Mouse (Mus musculus): ENCODE measurements around the gene Mrps14.

The Mrps14 gene

DNA sequence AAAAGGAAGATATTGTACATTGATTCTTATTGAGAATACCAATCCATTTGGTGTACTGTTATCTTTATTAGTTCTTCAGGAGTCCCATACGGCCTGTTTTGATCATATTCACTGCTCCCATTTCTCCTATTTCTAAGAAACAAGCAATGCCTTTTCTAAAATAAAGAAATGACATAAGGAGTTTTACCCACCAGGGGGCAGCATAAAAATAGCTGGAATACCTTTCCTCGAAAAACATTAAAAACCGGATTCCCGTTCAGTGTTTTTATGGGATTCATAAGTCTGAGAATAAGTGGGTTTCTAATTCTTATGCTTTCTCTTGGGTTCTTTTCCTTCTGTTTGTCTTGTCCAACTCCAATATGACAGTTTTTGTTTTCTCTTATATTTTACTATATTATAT lies 36.0 kb downstream of the Mrps14 start:
- DNase-seq, result peak; percentile 34

DNA sequence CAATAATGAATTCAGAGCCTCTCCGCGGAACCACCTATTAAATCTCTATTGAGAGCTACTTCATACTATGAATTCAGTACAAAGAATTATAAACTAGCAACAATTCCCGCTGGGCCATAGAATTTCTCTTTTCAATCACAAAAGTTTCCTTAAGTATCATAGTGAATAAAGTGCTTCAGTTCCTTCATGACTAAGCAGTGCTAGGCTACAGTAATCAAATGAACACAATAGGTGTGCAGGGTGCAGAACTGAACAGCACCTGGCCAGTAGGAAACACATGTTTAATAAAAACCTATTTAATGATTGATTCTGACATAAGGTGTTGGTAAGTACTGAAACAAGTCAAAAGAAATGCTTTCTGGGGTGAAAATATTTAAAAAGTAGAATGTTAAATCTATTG lies 37.1 kb downstream of the Mrps14 start:
- DNase-seq, result no peak

DNA sequence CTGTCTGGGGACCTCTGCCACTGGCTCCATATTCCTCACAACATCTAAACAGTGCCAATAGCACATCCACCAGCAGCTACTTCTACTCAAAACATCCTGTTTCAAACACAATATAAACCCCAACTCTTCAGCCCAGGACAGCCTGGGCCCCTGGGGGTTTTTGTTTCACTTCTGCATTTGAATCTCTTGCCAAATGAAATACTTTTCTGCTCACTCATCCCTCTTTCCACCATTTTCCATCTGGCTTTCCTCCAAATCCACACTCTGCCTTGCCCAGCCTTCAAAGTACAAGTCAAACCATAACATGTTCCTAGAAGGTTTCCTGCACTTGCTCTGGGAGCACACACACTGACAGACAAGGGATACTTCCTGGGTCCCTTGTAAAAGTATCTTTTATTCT lies 38.9 kb downstream of the Mrps14 start:
- no peak for DNase-seq

DNA sequence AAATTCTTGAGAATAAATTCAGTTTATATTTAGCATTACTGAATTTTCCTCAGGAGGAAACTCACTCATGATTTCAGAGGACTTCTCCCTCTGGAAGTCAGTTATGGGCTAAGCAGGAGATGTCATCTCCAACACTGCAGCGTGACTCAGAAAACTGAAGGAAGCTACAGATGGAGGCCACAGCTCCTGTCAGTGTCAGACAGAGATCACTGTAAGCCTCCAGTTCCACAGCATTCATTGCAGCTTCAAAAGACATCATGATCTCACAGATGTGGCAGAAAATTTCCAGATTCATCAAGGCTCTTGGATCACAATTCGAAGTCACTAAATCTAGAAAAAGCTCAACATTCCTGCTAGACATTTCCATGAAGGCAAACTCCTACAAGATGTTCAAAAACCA lies 43.0 kb downstream of the Mrps14 start:
- no peak for DNase-seq

DNA sequence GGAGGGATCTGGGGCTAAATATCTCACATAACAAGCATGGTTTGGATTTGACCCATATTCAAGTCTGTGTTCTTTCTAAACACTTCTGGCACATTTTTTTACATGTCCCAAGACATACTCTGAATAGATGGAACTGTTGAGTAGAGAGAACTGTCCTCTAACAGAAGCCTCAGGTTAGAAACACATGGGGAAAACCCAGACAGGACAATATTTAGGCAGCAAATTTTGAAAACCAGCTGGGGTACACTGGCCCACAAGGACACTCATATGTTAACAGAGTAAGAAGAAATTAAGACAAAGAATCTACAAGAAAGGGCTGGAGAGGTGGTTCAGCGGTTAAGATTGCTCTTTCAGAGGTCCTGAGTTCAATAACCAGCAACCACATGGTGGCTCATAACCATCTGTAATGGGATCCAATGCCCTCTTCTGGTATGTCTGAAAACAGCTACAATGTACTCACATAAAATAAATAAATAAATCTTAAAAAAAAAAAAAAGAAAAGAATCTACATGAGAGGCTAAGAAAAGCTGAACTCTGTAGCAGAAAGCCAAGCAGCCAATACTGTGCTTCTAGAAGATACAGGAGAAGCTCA lies 43.9 kb downstream of the Mrps14 start:
- DNase-seq, result no peak

DNA sequence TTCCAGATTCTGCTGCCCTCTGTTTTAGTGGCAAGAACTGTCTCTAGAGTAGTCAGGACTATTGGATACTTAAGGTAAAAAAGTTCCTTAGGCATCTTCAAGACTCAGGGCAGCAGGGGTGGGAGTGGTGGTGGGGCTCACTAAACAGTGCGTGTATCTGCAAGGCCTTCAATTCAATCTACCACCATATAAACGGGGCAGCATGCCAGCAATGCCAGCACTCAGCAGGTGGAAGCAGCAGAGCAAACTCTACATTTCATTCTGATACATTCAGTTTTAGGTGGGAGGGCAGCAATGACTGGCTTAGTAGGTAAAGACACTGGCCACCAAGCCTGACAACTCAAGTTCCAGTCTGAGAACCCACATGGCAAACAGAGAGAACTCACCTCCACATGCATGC lies 45.1 kb downstream of the Mrps14 start:
- no peak for DNase-seq

DNA sequence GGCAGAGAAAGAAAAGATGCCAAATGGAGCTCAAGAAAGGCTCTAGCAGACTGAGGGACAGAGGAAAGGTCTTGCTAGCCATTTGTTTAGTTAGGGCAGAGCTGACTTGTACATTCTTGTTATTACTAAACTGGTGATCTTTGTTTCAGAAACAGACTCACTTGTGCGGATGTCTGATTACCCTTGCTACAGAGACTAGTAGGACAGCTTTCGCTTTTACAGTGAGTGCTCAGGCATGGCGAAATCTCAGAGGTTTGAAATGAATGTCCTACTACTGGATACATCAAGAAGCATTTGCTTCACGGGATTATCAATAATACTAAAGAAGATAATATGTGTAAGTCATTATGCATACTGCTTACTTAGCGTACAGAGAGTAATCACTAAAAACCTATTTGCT lies 49.7 kb downstream of the Mrps14 start:
- no peak for DNase-seq

DNA sequence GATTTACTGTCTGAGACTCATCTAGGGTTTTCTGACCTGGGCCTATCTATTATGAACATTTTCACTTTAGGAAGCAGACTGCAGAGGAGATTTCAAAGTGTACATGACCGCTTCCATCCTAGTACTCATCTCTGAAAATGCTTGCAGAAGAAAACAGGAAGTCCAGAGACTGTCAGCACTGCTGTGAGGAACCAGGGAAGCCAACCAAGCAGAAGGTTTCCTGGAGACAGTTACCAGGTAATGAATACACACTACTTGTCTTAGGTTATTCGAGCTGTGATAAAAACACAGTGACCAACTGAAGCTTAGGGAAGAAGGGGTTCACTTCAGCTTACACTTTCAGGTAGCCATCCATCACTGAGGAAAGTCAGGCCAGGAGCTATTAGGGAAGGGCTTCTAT lies 50.9 kb downstream of the Mrps14 start:
- DNase-seq, result no peak

DNA sequence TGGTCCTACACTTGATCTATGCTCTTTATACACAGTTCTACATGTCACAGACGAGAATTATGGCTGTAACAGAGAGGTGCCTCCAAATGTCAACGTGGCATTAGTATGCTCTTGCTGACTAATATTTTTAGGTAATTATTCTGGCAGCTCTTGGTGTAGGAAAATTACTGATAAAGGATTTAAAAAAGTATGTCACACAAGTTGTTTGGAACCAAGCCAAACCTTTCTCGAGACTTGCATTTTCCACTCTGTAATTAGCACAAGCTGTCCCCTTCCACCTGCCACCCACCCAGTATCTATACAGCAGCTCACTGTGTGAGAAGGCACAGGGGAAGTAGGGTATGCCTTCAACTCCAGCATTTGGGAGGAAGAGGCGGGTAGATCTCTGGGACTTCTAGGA lies 51.8 kb downstream of the Mrps14 start:
- no peak for DNase-seq

DNA sequence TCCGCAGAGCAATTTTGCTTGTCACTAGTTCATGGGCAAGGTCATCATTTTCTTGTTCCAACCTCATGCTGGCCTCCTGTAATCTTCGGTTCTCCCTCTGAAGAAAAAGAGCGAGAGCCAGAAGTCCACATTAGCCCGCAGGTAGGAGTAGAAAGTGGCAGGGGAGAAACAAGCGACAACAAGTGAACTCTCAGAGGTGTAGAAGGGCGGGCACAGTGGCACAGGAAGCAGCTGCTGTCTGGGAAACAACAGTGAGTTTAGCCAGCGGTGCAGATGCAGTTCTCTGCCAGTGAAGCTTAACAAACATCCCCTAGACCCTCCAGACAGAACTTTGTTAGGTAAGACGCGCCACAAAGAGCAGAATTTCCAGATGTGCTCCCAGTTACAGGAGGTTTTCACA lies 52.5 kb downstream of the Mrps14 start:
- DNase-seq, result no peak

DNA sequence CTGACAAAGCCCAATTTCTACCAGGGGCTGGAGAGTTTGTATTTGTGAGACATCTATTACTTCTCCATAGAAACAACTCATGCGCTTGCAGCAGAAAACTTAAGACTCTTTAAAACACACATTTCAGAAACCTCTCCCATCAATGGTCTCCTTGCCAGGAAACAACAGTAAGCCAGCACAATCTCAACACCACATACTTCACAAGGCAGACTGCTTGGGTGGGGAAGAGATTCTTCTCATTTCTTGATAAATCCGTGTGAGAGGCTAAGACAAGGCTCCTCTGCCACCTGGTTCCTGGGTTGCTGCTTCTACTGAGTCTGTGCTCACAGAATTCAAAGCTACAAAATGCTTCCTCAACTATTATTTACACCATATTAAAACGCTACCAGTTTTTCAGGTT lies 54.8 kb downstream of the Mrps14 start:
- DNase-seq, result no peak

DNA sequence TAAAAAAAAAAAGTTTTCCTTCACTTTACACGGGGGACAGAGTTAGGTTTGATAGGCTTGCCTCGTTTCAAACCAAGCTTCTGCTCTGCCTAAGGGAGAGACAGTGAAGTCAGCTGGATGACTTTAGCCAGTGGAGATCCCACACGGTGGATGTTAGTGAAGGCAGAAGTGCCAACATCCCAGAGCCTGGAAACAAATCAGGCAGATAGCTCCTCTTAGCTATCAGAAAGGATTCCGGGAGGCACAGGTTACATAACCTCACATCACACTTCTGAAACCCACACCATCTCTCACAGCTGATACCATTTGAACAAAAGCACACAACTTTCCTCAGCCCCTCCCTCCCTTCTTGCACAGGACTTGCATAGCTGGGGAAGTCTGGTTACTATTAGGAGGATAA lies 55.8 kb downstream of the Mrps14 start:
- no peak for DNase-seq

DNA sequence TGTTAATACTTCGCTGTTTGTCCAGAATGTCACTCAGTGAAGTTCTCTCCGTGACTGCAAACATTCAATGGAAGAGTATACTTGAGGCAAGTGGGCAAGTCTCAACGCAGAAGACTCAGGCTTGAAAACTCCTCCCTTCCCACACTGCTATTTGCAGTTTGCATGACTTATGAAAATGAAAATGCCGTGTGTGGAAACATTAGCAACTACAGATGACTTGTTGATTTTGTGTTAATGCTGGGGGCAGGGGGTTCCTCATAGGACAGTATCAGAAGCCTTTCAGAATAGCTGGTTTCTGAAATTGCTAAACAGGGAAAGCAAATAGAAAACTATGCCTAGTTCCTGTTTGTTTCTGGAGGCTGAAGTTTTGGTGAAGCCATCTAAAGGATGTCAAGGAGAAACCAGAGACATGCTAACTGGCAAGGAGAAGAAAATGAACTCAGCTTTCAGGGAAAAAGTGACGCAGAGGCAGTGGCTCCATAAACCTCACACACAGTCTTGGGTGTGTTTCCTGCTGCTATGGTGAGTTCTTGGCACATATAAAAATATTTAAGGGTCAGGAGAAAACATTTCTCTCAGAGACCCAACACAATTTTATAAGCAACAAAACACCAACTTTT lies 56.5 kb downstream of the Mrps14 start:
- no peak for DNase-seq
